ENCODE assay signal across 20 mouse cellular contexts in the genomic region with DNA sequence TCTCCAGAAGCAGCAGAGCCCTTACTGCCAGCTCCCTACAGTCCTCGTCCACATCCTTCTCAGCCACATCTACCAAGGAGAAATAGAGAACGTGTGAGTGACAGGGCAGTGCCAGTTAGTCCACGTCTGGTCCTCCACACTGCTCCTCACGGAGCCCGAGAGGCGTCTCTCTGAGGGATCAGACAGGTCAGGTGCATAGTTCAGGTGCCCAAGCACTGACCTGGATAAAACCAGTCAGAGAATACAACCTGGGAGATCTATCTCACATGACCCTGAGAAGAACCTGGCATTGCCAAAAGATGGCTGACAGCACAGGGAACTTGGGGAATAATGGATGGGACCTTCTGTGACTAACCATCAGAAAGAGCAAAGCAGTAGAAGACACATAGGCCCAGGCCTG. TPM values are rescaled to one million over a fixed set of nuclear protein-coding genes. Genes with fewer than 3 reads are reported as not detected.
"Had no signal": no experiment of that assay in that cellular context is flagged by ENCODE, and none has a peak within 500 bp of the region (broad histone marks: within the 10 kb centered on the region; RNA-seq: fewer than 3 reads in every experiment).

No protein-coding gene starts in this region.

- ATAC-seq: hindbrain, embryonic 16.5 days; intestine, embryonic 15.5 days; lung, postnatal 0 days; midbrain, embryonic 13.5 days had no signal

- H3K4me3 ChIP-seq: intestine, embryonic 15.5 days; limb, embryonic 12.5 days; limb, embryonic 15.5 days; midbrain, embryonic 13.5 days had no signal

- H3K4me2 ChIP-seq: intestine, embryonic 15.5 days; limb, embryonic 12.5 days; limb, embryonic 15.5 days; lung, embryonic 14.5 days; midbrain, embryonic 13.5 days had no signal

- H3K27me3 ChIP-seq: intestine, embryonic 15.5 days; limb, embryonic 12.5 days; limb, embryonic 15.5 days; midbrain, embryonic 13.5 days had no signal

- H3K4me1 ChIP-seq: intestine, embryonic 15.5 days; limb, embryonic 12.5 days; limb, embryonic 15.5 days; midbrain, embryonic 13.5 days had no signal

- H3K9me3 ChIP-seq: intestine, embryonic 15.5 days; limb, embryonic 12.5 days; limb, embryonic 15.5 days; midbrain, embryonic 13.5 days had no signal

- DNase-seq: kidney, adult 18-20 months; left cerebral cortex, postnatal 4 days; lung, embryonic 14.5 days; right cerebral cortex, adult 18-20 months; right cerebral cortex, postnatal 14 days; right cerebral cortex, postnatal 4 days; thymus, adult 2 months; thymus, postnatal 14 days; thymus, postnatal 4 days had no signal

- H3K9ac ChIP-seq: intestine, embryonic 15.5 days; limb, embryonic 12.5 days; limb, embryonic 15.5 days; lung, embryonic 14.5 days; midbrain, embryonic 13.5 days had no signal

- H3K27ac ChIP-seq: intestine, embryonic 15.5 days; limb, embryonic 12.5 days; limb, embryonic 15.5 days; macrophage; midbrain, embryonic 13.5 days; stomach, postnatal 0 days had no signal

RNA-seq across cellular contexts. Expression of gene Tmem204, which starts 16.7 kb away (rescaled TPM):
- polyA plus RNA-seq: macrophage had no signal

RNA-seq across cellular contexts. Expression of gene Ptx4, which starts 20.5 kb away (rescaled TPM):
- polyA plus RNA-seq: hindbrain, embryonic 16.5 days; liver, embryonic 16.5 days; lung, embryonic 14.5 days; macrophage; midbrain, embryonic 13.5 days; neural tube, embryonic 11.5 days; neural tube, embryonic 14.5 days; thymus, adult 2 months had no signal
